Mouse (Mus musculus): ENCODE data around the gene Map3k15. TPM values are rescaled to one million over a fixed set of nuclear protein-coding genes. Genes with fewer than 3 reads are reported as not detected.

The Map3k15 gene
- 1 to 10 TPM; 1.4 to 2.6 TPM for total RNA-seq (2021)
- long read RNA-seq, experiment 1: 0 reads
- long read RNA-seq, experiment 2, partial matches to known transcripts: 1 of 1 reads
- long read RNA-seq, experiment 2, other reads (novel, unspliced or antisense): 0 of 1 reads

GRCm38 (mm10) chrX:159988002-159988960 lies at the start of gene Map3k15:
Gene Map3k15, plus strand, starts transcription at chrX:159988433.
- peak; percentile 13 to 28 for DNase-seq (ENCODE audit: low spot score in 2 of 2)

- no peak for DNase-seq (ENCODE audit: low spot score in 2 of 2)
Observed at GRCm38 (mm10) chrX:159942569-159942968, 45.7 kb upstream of the Map3k15 start.

DNA sequence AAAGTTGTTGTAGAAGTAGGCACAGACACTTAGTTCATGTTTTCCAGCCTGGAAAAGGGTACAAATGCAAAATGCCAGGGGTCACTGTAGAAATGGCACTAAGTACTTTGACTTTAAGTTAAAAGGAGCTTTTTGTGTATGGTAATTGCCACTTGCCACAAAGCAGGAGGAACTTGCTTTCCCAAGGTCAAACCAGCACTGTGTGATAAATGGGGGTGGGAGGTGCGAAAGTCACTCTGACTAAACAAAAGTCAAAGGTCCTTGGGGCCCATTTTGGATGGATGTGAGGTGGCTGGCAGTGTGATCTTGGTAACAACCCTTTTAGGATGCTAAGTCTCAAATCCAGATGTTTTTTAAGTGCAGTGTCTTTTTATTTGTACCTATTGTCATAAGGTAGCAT lies 44.6 kb upstream of the Map3k15 start:
- no peak for DNase-seq (ENCODE audit: low spot score in 2 of 2)

DNA sequence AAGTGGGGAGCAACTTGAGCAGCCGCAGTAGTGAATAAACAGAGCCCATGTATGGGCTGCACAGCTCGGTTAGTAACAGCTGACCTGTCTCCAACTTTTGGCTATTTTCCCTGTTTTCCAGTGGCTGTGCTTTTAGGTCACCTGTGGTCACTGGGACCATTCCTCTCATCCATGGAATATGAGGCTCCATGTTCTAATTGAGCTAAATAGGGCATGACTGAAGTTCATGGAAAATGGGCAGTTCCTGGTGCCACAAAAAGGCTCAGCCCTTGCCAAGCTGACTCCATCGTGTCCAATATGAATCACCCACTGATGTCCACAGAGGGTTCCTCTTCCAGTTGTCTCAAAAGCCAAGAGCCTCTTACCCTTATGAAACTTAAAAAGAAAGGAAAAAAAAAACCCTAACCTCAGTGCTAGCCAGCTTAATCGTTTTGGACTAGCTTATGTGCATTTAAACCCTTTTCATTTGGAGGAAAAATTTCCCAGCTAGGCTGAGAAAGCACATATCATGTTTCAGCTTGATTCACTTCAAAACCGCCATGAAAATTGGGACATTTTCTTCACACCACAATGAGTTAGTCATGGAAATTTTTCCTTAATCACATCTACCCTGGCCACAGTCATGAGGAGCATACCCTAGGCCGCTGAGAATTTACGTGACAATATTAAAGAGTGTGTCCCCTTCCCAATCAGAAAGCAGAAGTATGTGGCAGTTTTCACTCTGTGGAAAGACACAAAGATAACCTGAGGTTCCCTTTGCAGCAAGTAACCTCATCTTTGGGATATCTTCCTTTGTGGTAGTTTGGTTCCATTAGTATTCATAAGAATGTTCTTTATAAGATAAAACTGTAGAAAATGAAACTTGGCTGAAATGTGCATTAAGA lies 34.4 kb upstream of the Map3k15 start:
- DNase-seq (ENCODE audit: low spot score in 2 of 2): no peak

- DNase-seq (ENCODE audit: low spot score in 2 of 2): no peak
Observed at GRCm38 (mm10) chrX:159954430-159954779, 33.8 kb upstream of the Map3k15 start.

DNA sequence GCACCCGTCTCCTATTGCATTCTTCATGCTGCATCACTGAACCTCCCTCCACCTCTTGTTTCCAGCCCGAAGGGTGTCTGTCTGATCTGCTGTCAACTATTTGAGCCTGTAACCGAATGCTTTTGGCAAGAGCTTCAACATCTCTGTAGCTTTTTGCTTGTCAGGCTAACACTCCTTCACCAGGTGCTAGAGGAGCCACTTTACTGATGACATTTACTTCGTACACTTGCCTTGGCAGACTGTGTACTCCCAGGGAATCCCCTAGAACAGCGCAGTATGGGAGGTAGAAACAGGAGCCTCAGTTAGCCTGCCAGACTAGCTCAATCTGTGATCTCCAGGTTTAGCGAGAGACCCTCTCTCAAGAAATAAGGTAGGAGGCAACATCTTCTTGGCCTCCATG lies 32.8 kb upstream of the Map3k15 start:
- DNase-seq (ENCODE audit: low spot score in 2 of 2): no peak

- no peak for DNase-seq (ENCODE audit: low spot score in 2 of 2)
Observed at GRCm38 (mm10) chrX:159961385-159961784, 26.8 kb upstream of the Map3k15 start.

DNA sequence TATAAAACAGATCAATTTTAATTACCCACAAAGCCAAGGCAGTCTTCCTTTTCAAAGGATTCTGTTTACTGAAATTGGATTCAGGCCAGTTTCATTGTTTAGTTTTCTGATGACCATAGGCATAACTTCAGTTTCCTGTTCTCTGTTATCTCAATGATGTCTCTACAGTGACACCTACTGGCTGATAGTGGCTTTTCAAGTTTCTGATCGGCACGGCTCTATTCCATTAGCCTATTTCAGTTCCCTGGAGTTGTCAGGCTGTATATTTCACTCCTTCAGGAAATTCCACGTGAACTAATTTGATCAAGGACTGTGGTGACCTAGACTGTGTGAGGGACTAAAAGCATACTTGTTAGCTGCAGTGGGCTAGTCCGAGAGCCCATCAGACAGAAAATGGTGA lies 25.0 kb upstream of the Map3k15 start:
- peak in 1 of 2 experiments; percentile 3 for DNase-seq (ENCODE audit: low spot score in 2 of 2)

DNA sequence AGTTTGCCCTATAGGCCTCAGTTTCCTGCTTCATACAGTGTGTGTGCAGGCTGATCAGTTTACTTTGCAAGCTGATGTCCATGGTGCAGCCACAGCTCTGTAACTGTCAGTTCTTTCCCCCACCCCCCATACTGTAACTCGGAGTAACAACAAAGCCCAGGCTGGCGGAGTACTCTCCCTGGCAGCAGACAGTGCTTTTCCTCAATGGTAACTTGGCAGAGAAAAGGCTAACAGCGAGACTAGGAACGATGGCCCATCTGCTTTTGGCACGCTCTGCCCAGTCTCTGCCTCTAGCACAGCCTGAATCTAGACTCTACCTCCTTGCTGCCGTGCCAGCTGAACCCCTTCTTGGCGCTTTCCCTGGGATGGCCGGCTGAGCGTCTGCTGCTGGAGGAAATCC lies 24.3 kb upstream of the Map3k15 start:
- DNase-seq (ENCODE audit: low spot score in 2 of 2): no peak

DNA sequence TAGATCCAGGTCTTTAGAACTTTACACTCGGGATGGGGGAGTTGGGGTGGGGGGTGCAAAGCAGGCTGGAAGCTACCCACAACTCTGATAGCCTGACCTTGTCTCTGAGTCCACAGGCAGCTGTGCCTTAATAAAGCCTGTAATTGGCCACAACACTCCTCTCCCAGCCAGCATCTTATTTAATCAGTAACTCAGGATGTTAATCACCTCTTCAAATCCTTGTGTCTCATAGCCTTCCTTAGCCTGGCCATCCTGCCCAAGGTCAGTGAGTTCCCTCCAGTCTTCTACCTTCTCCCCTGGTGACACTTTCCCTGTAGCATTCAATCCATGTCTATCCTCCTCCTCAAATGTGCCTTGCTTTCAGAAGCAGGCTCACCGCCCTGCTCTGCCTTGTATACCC lies 19.2 kb upstream of the Map3k15 start:
- no peak for DNase-seq (ENCODE audit: low spot score in 2 of 2)

DNA sequence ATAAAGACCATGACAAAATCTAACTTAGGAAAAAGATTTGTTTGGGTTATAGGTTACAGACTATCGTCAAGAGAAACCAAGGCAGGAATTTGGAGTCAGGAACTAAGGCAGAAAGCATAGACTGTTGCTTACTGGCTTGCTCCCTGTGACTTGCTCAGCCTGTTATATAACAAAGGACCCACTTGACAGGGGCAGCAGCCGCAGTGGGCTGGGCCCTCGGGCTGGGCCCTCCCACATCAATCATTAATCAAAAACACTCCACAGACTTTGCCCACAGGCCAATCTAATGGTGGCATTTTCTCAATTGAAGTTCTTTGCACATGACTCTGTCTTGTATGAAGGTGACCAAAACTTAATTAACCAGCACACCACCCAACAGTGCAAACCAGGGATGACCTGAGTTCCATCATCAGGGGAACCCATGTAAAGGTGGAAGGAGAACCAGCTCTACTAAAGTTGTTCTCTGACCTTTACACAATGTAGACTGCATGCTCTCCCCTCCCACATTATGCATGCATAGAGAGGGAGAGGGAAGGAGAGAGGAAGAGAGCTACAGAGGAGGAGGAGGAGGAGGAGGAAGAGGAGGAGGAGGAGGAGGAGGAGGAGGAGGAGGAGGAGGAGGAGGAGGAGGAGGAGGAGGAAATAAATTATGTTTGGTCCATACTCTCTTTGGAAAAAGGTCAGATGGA lies 17.0 kb upstream of the Map3k15 start:
- DNase-seq (ENCODE audit: low spot score in 2 of 2): no peak

GRCm38 (mm10) chrX:159973730-159974129 lies 14.5 kb upstream of the Map3k15 start:
- DNase-seq (ENCODE audit: low spot score in 2 of 2): no peak

DNA sequence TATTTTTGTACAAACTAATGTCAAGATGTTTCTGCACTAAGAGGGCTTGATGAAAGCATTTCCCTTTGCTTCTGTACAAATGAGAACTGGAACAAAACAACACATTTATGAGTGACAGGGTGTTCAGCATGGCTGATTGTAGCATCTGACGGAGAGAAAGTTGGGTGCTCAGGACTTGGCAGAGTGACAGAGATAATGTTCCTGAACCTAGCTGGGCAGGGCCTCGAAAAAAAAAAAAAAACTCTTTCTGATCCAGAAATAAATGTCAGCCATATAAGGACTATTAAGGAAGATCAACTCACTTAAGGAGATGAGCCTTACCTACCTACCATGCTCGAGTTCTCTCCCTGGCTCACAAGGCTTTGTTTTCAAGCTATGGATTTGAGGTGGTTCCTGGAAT lies 12.0 kb upstream of the Map3k15 start:
- DNase-seq (ENCODE audit: low spot score in 2 of 2): no peak

- no peak for DNase-seq (ENCODE audit: low spot score in 2 of 2)
Observed at GRCm38 (mm10) chrX:159995808-159996207, 7.6 kb downstream of the Map3k15 start.

DNA sequence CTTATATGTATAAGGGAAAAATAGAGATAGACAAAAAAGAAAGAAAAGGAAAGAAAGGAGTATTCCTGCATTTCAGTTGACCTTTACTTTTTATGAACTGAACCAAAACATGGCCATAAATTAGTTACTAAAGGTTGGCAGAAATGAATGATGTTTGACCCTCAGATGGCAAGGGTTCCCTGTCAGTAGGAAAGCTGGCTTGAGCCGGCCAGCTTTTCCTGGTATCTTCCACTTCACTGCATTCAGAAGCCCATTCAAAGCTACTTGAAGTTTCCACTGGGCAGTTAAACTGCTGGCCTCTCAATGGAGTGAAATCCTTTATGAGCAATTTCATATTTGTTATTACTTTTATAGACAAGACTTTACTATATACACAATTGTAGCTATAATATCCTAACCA lies 65.1 kb downstream of the Map3k15 start:
- DNase-seq (ENCODE audit: low spot score in 2 of 2): no peak

GRCm38 (mm10) chrX:160054643-160055042 lies 66.4 kb downstream of the Map3k15 start:
- no peak for DNase-seq (ENCODE audit: low spot score in 2 of 2)

GRCm38 (mm10) chrX:160091973-160092372 lies 103.7 kb downstream of the Map3k15 start:
- no peak for DNase-seq (ENCODE audit: low spot score in 2 of 2)

- DNase-seq (ENCODE audit: low spot score in 2 of 2): no peak
Observed at GRCm38 (mm10) chrX:160107817-160108216, 119.6 kb downstream of the Map3k15 start.

- no peak for DNase-seq (ENCODE audit: low spot score in 2 of 2)
Observed at GRCm38 (mm10) chrX:160113777-160114176, 125.5 kb downstream of the Map3k15 start.

- DNase-seq (ENCODE audit: low spot score in 2 of 2): no peak
Observed at GRCm38 (mm10) chrX:160116074-160116473, 127.8 kb downstream of the Map3k15 start.

GRCm38 (mm10) chrX:160116658-160117057 lies 128.4 kb downstream of the Map3k15 start:
- DNase-seq (ENCODE audit: low spot score in 2 of 2): peak in 1 of 2 experiments; percentile 9
